Mouse (Mus musculus) heart, postnatal 0 days (tissue): ENCODE measurements around the gene Fgfr1op2.

ENCODE experiments used
- CTCF ChIP-seq: IDR thresholded peaks from 2 replicates; pipeline ENCODE4 v1.5.1; 2016; ENCODE audit warnings: antibody characterized with exemption, control low read depth, low read depth
- EP300 ChIP-seq: IDR thresholded peaks from 2 replicates; pipeline ENCODE4 v1.6.1; 2016; ENCODE audit warnings: antibody characterized with exemption, low read depth

GRCm38 (mm10) chr6:146530769-146531168 lies 46.2 kb upstream of the Fgfr1op2 start:
- TF ChIP-seq CTCF, result no peak
- peak; percentile 88 for TF ChIP-seq EP300
